Mouse (Mus musculus) hindbrain, embryonic 10.5 days (tissue): ENCODE data around the gene Slc7a10. TPM values are rescaled to one million over a fixed set of nuclear protein-coding genes. Genes with fewer than 3 reads are reported as not detected.

Experiments
- DNase-seq: peaks from one replicate; pipeline ENCODE4 v3.0.0-alpha.2; 2017; ENCODE audit warnings: low spot score
- H3K27ac ChIP-seq: fragments of 300-500 bp; sonication (generic); 2 replicates; pipeline ENCODE4 v1.5.1; 2016; ENCODE audit warnings: mild to moderate bottlenecking, moderate library complexity
- H3K27me3 ChIP-seq: fragments of 300-500 bp; sonication (generic); 2 replicates; pipeline ENCODE4 v1.6.1; 2016; ENCODE audit warnings: mild to moderate bottlenecking; ENCODE audit not compliant: poor library complexity, insufficient read depth, severe bottlenecking
- H3K36me3 ChIP-seq: fragments of 300-500 bp; sonication (generic); 2 replicates; pipeline ENCODE4 v1.6.1; 2016; ENCODE audit warnings: mild to moderate bottlenecking, moderate library complexity
- H3K4me1 ChIP-seq: fragments of 300-500 bp; sonication (generic); replicated peaks from 2 replicates; pipeline ENCODE4 v1.6.1; 2016; ENCODE audit warnings: mild to moderate bottlenecking
- H3K4me3 ChIP-seq: fragments of 300-500 bp; sonication (generic); 2 replicates; pipeline ENCODE4 v1.5.1; 2016; ENCODE audit warnings: mild to moderate bottlenecking, moderate library complexity
- H3K9me3 ChIP-seq: fragments of 300-500 bp; sonication (generic); 2 replicates; pipeline ENCODE4 v1.6.1; 2016; ENCODE audit warnings: mild to moderate bottlenecking, moderate library complexity
- WGBS: fragments of 180-500 bp; shearing (Covaris S2); methylation state at CpG from one replicate; pipeline ENCODE4 v1.1.7; 2016; 5-methylcytosine and 5-hydroxymethylcytosine counted together
- polyA plus RNA-seq: library from polyadenylated mRNA; unstranded; fragments of >200 nt; fragmentation: Nextera tagmentation; extraction: Ambion mirVana; gene quantifications from 2 replicates; pipeline ENCODE4 v1.2.1, GENCODE M21; 2016

The Slc7a10 gene
- polyA plus RNA-seq, 1 experiment from 2014 or later: 0.80 TPM

DNA sequence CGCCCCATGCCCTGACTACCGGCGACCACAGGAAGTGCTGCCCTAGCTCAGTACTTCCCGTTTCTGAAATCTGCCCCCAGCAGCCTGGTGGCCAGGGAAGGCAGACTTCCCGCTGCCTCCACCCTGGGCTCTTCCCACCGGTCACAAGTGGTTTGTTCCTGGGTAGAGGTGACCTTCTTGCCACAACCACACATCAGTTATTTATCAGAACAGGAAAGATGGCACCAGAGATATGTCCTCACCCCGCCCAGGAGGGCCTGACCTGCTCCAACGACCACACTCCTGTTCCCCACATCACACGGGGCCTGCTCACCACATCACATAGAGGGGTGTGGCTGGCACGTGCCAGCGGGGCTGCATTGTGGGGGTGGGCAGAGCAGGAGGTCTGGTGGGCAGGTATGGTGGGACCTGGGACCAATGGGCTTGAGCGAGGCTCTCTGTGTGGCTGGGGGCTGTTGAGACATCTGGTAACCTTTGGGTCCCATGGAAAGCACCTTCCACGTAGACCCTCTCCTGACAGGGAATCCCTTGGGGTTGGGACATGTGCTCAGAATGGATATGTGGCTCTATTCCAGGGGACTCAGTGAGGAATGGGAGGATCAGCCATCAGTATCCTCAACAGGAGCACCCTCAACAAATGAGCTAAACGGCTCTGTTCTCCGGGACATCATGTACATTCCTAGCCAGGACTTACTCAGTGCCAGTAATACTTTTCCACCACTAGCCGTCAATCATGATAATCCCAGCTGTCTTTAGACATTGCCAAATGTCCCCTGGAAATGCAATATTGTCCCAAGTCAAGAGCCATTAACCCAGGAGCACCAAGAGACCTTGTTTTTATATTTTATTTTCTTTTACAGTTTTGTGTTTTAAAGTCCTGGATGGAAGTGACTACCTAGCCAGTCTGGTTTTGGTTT, 29.4 kb upstream of the Slc7a10 start:
- H3K36me3 ChIP-seq: no peaks in the 10 kb centered on the region
- WGBS: 75% methylated on average over 16 of the region's 16 CpGs
- 0 out of 2 replicates have a peak, but pooled peaks cover 2% of the 10 kb centered on the region for H3K27me3 ChIP-seq

DNA sequence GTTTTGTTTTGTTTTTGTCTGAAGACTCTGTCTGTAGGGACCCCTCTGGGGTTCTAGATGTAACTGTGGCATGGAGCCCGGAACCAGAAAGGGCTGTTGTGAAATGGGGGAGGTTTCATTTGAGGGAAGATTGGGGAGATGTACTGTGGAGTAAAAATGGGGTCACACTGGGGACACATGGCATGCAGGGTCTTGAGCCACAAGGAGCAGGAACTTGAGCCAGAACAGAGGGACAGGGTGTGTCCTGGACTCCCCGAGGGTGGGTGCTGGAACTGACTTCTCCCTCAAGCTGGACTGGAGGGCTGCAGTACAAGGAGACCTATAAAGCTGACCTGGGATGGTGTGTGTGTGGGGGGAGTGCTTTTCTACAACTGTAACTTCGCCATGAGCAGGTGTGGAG, 28.7 kb upstream of the Slc7a10 start:
- no peak overlapping the region for H3K4me3 ChIP-seq
- DNase-seq: no peak
- no peaks in the 10 kb centered on the region for H3K36me3 ChIP-seq
- H3K27me3 ChIP-seq: 0 out of 2 replicates have a peak, but pooled peaks cover 2% of the 10 kb centered on the region
- H3K9me3 ChIP-seq: peaks cover 3% of the 10 kb centered on the region; the same call in 1 of the 2 replicates
- H3K4me1 ChIP-seq: 0 out of 2 replicates have a peak, but pooled peaks cover 3% of the 10 kb centered on the region
- H3K27ac ChIP-seq: no peak overlapping the region
- WGBS: 72% methylated on average over 3 of the region's 3 CpGs

More for the DNA sequence above, 29.4 kb upstream of the Slc7a10 start:
- DNase-seq: no peak
- Histone ChIP-seq H3K27ac (no peak overlapping the region), H3K4me1 (0 out of 2 replicates have a peak, but pooled peaks cover 3% of the 10 kb centered on the region), H3K4me3 (no peak overlapping the region), H3K9me3 (peaks cover 3% of the 10 kb centered on the region; the same call in 1 of the 2 replicates)

DNA sequence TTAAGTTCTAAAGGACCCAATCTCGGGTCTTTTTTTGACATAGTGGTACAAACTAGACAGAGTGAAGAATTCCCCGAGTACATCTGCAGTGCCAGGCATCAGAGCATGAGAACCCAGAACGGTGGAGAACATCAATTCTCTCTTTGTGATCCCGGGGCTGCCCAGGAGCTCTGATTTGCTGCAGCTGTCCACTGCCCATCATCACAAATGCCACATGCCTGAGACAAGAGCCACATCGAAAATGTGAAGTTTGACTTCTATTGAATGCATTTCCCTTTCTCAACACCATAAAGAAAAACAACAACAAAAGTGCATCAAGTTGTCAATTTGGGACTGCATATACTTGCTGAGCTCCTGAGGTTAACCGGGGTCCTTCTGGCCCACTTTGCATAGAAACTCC, 23.7 kb upstream of the Slc7a10 start:
- Histone ChIP-seq H3K27me3 (peaks cover 3% of the 10 kb centered on the region; the same call in 1 of the 2 replicates), H3K4me1 (peaks cover 5% of the 10 kb centered on the region; the same call in 1 of the 2 replicates), H3K27ac (no peak overlapping the region), H3K36me3 (no peaks in the 10 kb centered on the region), H3K9me3 (peaks cover 3% of the 10 kb centered on the region; the same call in 1 of the 2 replicates), H3K4me3 (no peak overlapping the region)
- no peak for DNase-seq
- WGBS: 85% methylated on average over 6 of the region's 6 CpGs

DNA sequence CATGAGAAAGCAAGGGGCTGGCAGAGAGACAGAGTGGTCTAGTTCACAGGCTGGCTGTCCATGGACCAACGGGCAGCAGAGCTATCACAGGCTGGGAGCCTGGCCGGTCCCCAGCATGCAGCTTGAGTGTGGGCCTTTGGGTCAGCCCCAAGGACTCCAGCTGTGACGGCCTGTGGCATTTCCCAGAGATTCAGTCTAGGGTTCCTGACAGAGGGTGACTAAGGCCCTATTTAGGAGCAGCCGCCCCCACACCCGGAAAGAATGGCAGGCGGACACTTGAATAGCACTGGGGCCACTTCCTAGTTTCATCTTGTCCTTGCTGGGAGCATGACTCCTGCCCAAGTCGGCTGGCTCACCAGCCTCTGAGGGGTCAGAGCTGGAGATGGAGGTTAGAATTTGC, 22.6 kb upstream of the Slc7a10 start:
- 72% methylated on average over 7 of the region's 7 CpGs for WGBS
- H3K4me1 ChIP-seq: peaks cover 13% of the 10 kb centered on the region; the same call in 1 of the 2 replicates
- no peak for DNase-seq
- H3K27ac ChIP-seq: no peak overlapping the region
- peaks cover 5% of the 10 kb centered on the region; the same call in 1 of the 2 replicates for H3K27me3 ChIP-seq
- H3K9me3 ChIP-seq: peaks cover 3% of the 10 kb centered on the region; the same call in 1 of the 2 replicates
- H3K4me3 ChIP-seq: no peak overlapping the region
- H3K36me3 ChIP-seq: no peaks in the 10 kb centered on the region

DNA sequence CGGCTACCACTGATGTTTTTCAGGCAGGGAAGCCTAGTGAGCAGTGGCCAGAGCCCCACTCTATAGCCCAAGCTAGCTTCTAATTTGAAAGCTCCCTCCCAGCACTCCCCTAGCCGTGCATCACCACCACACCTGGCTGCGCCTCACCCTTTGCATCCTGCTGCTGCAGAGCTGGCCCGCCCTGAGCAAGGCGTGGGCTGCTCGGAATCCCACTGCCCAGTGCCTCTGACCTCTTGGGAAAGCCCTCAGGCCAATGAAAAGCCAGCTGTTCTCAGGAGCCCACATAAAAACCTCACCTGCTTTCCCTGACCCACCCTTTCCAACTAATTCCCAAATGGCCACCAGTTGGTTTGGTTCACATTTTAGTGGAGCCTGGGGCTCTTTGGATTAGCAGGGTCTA, 22.1 kb upstream of the Slc7a10 start:
- H3K9me3 ChIP-seq: peaks cover 3% of the 10 kb centered on the region; the same call in 1 of the 2 replicates
- no peak for DNase-seq
- 80% methylated on average over 6 of the region's 6 CpGs for WGBS

DNA sequence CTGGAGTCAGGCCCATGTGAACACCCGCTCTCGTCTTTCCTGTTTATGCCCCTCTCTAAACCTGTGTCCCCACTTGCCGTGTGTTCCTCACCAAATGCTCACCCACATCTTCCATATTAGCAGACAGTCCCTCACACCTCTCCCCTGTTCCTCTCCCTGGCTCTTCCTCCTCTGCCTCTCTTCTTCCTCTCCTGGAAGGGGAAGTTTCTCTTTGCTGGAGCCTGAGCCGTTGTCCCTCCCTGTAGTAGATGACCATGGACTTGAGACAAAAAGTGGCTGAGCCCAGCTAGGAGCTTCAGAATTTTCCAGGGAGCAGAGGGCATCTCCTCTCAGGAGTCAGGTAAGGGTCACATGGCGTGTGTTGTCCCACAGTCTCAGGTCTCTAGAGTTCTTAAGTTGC, 19.2 kb upstream of the Slc7a10 start:
- Histone ChIP-seq H3K36me3 (no peaks in the 10 kb centered on the region), H3K9me3 (no peaks in the 10 kb centered on the region), H3K27ac (0 out of 2 replicates have a peak overlapping the region, but pooled peaks have one; percentile 8), H3K4me3 (no peak overlapping the region), H3K4me1 (peaks cover 18% of the 10 kb centered on the region), H3K27me3 (peaks cover 25% of the 10 kb centered on the region)
- 83% methylated on average over 5 of the region's 5 CpGs for WGBS
- DNase-seq: no peak

More for the DNA sequence above, 22.1 kb upstream of the Slc7a10 start:
- Histone ChIP-seq H3K27me3 (peaks cover 5% of the 10 kb centered on the region; the same call in 1 of the 2 replicates), H3K4me3 (no peak overlapping the region), H3K36me3 (no peaks in the 10 kb centered on the region), H3K4me1 (peaks cover 13% of the 10 kb centered on the region; the same call in 1 of the 2 replicates), H3K27ac (no peak overlapping the region)

DNA sequence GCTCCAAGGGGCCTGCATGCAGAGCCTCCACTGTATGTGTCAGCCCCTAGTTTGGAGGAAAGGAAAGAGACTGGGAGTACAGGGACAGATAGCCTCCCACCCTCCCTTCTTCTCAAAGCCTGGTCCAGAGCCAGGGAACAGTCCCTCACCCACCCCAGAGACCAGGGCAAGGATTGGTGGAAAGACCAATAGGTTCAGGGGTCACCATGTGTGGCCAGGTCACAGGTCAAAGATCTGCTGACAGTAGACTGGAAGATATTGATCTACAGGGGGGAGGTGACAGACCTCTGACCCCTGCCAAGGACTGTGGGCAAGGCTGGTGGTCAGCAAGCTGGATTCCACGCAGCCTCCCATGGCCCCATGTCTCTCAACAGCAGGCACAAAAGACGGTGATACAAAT, 18.3 kb upstream of the Slc7a10 start:
- peak; percentile 26 for DNase-seq
- Histone ChIP-seq H3K27ac (no peak overlapping the region), H3K4me3 (no peak overlapping the region), H3K9me3 (no peaks in the 10 kb centered on the region), H3K27me3 (peaks cover 31% of the 10 kb centered on the region), H3K36me3 (no peaks in the 10 kb centered on the region), H3K4me1 (peaks cover 24% of the 10 kb centered on the region)
- 30% methylated on average over 2 of the region's 2 CpGs for WGBS

DNA sequence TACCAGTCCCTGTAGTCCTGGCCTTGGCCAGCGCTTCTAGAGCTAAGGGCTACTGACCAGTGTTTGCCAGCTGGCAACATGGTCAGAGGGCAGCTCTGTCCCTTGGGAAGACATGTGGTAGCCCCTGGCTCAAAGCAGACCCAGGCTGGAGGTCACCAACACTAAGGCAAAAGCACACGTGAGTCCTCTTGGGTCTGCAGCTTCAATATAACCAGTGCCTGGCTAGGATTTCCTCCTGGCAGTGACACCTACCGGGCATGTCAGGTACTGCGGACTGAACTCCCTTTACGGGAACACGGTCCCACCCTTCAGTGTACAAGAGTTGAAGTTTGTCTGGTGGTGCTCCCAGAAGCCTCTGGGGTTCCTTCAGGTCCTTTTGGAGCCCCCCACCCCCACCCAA, 16.8 kb upstream of the Slc7a10 start:
- Histone ChIP-seq H3K36me3 (no peaks in the 10 kb centered on the region), H3K4me1 (peaks cover 22% of the 10 kb centered on the region), H3K27me3 (peaks cover 44% of the 10 kb centered on the region), H3K27ac (no peak overlapping the region), H3K9me3 (no peaks in the 10 kb centered on the region), H3K4me3 (no peak overlapping the region)
- 13% methylated on average over 6 of the region's 6 CpGs for WGBS
- peak; percentile 87 for DNase-seq

DNA sequence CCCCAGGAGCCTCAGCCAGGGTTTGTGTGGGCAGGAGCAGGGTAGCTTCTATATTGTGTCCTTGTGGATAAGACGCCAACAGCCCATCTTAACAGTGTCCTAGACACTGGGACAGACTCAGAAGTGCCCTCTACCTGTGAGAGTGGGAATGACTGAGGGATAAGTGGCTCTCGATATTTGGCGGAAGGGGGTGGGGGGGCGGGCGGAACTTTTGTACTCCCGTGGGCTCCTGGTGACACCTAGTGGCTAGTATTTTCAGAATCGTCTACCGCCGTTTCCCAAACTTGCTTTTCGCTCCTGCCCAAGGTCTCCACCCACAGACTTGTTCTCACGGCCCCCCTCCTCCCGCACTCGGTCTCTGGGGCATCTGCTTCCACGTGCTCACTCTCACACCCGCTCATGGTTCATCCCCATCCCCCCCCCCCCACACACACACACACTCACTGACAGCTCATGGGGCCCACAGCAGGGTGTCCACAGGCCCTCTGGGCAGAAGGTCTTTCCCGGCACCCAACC, 14.3 kb upstream of the Slc7a10 start:
- Histone ChIP-seq H3K4me1 (peaks cover 26% of the 10 kb centered on the region), H3K27ac (peak overlapping the region; percentile 50; the same call in 1 of the 2 replicates), H3K27me3 (peaks cover 53% of the 10 kb centered on the region), H3K4me3 (peak overlapping the region; percentile 36), H3K9me3 (no peaks in the 10 kb centered on the region), H3K36me3 (no peaks in the 10 kb centered on the region)
- DNase-seq: peak; percentile 80
- WGBS: 3% methylated on average over 16 of the region's 16 CpGs

DNA sequence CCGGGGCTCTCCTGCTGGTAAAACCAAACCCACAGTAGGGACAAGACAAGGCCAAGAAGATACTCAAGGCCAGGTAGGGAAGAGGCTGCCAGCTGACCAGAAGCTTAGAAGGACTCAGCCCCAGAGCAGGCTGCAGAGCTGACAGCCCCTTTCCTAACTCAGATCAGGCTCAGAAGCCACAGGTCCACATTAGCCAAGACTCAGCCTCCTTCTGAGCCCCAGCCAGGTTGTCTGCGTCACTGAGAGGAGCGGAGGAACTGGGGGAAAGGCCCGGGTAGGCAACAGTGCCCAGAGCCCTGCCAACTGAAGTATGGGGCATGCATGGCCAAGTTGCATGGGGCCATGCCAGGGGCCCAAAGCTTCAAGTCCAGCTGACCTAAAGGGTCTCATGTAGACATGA, 13.7 kb upstream of the Slc7a10 start:
- Histone ChIP-seq H3K27ac (no peak overlapping the region), H3K4me1 (peaks cover 23% of the 10 kb centered on the region), H3K4me3 (no peak overlapping the region), H3K9me3 (no peaks in the 10 kb centered on the region), H3K36me3 (no peaks in the 10 kb centered on the region), H3K27me3 (peaks cover 53% of the 10 kb centered on the region)
- DNase-seq: no peak
- WGBS: 80% methylated on average over 4 of the region's 4 CpGs

DNA sequence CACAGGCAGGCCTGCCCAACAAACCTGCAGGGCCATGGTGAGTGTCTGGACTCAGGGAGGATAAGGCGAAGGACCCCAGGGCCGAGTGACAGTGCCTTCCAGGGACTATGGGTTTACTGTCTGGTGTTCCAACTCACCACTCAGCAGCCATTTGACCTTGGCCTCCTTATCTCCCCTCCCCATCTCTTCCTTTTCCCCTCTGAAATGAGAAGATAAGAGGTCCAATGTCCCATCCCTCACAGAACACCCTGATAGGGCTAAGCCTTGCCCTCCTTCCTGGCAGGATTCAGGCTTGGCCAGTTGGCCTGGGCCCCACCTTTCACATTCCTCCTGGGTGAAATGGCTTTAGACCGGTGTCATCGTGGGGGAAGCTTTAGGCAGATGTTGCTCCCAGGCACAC, 10.7 kb upstream of the Slc7a10 start:
- Histone ChIP-seq H3K27me3 (peaks cover 40% of the 10 kb centered on the region), H3K36me3 (no peaks in the 10 kb centered on the region), H3K9me3 (no peaks in the 10 kb centered on the region), H3K4me1 (peaks cover 16% of the 10 kb centered on the region), H3K4me3 (no peak overlapping the region), H3K27ac (no peak overlapping the region)
- WGBS: 87% methylated on average over 4 of the region's 4 CpGs
- DNase-seq: no peak

DNA sequence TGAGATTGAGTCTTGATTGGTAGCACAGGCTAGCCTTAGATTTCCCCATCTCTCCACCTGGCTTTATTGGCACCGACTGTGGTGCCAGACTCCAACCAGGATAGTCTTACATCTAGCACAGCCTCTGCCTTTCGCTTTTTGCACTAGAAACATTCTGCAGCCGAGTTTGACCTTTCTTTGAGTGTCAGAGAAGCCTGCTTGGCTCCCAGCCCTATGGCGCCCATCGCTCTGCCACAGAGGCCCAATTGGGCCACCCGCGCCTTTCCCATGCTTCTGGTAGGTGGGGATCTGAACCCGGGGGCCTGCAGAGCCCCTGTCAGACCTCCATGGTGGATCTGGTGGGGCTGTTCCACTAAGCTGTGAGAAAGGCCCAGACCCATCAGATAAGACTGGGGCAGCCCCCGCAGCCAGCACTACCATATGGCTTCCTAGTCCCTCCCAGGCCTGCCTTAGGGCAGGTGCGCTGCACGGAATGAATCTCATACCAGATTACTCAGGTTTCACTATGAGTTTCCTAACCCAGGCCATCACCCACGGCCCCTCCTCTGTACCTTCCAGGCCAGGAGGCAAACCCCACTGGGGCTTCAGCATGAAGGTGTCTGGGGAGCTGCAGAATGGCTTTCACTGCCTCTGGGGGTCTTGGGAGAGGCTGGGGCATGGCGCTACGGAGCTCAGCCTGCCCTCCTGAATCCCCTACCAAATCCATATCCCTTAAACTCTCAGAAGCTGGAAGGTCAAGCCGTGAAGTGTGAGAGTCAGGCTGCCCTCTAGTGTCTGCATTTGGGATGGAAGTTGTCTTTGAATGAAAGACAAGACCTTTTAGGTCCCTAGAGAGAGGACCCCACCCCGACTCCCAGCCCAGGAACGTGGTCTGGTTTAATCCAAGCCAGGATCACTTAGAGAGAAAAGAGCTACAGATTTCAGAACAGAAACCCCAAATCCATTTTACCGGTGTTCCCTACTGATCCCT, 9.5 kb upstream of the Slc7a10 start:
- no peak overlapping the region for H3K4me3 ChIP-seq
- no peak overlapping the region for H3K27ac ChIP-seq
- peaks cover 31% of the 10 kb centered on the region for H3K27me3 ChIP-seq
- peak; percentile 53 for DNase-seq
- WGBS: 53% methylated on average over 18 of the region's 18 CpGs
- H3K36me3 ChIP-seq: no peaks in the 10 kb centered on the region
- no peaks in the 10 kb centered on the region for H3K9me3 ChIP-seq
- H3K4me1 ChIP-seq: peaks cover 12% of the 10 kb centered on the region
